Mouse (Mus musculus) mouse trophoblast stem cell (cell line): ENCODE measurements around the gene Unk.
"Not testable (repeated sequence)": the region's sequence is repeated elsewhere in the genome, so short reads cannot be mapped to it uniquely, and the experiment has no call there.

Experiments
- in situ Hi-C, 2 experiments: fragments of 300-500 bp; cut with MseI, MboI; formaldehyde crosslinking; loops; 2 replicates in 1 of 2; 3 replicates in 1 of 2; pipeline ENCODE4 v1.15.1; 2025

Gene Unk

GRCm38 (mm10) chr11:116087194-116088130 is 57.3 kb downstream of the Unk start:
- in situ Hi-C loops = no loop called here

- in situ Hi-C loops = no loop called here
Observed at GRCm38 (mm10) chr11:116088188-116088587, 58.1 kb downstream of the Unk start.

GRCm38 (mm10) chr11:116088741-116089394 is 58.7 kb downstream of the Unk start:
- in situ Hi-C loops = no loop called here

- in situ Hi-C loops = no loop called here
Observed at GRCm38 (mm10) chr11:116089545-116089944, 59.4 kb downstream of the Unk start.

- in situ Hi-C loops = no loop called here
Observed at GRCm38 (mm10) chr11:116091591-116091990, 61.5 kb downstream of the Unk start.

- in situ Hi-C loops = not testable (repeated sequence)
Observed at GRCm38 (mm10) chr11:116092959-116093358, 62.8 kb downstream of the Unk start.

- in situ Hi-C loops = no loop called here
Observed at GRCm38 (mm10) chr11:116093771-116094565, 63.8 kb downstream of the Unk start.

GRCm38 (mm10) chr11:116095573-116095972 is 65.5 kb downstream of the Unk start:
- in situ Hi-C loops = no loop called here

- in situ Hi-C loops = no loop called here
Observed at GRCm38 (mm10) chr11:116096213-116097108, 66.3 kb downstream of the Unk start.

GRCm38 (mm10) chr11:116098711-116099460 is 68.8 kb downstream of the Unk start:
- in situ Hi-C loops = no loop called here

- in situ Hi-C loops = no loop called here
Observed at GRCm38 (mm10) chr11:116099462-116099861, 69.3 kb downstream of the Unk start.

- in situ Hi-C loops = no loop called here
Observed at GRCm38 (mm10) chr11:116100385-116100784, 70.3 kb downstream of the Unk start.

GRCm38 (mm10) chr11:116100839-116101238 is 70.7 kb downstream of the Unk start:
- in situ Hi-C loops = no loop called here

- in situ Hi-C loops = no loop called here
Observed at GRCm38 (mm10) chr11:116101931-116102381, 71.8 kb downstream of the Unk start.

- in situ Hi-C loops = no loop called here
Observed at GRCm38 (mm10) chr11:116102472-116102871, 72.3 kb downstream of the Unk start.

- in situ Hi-C loops = no loop called here
Observed at GRCm38 (mm10) chr11:116103572-116103971, 73.5 kb downstream of the Unk start.

GRCm38 (mm10) chr11:116104006-116104646 is 74.0 kb downstream of the Unk start:
- in situ Hi-C loops = no loop called here

GRCm38 (mm10) chr11:116105065-116105464 is 74.9 kb downstream of the Unk start:
- in situ Hi-C loops = no loop called here

GRCm38 (mm10) chr11:116106154-116106962 is 76.2 kb downstream of the Unk start:
- in situ Hi-C loops = no loop called here
